Mouse (Mus musculus) myocyte (in vitro differentiated cells): ENCODE results near the gene Oser1. TPM values are rescaled to one million over a fixed set of nuclear protein-coding genes. Genes with fewer than 3 reads are reported as not detected.

Experiments
- H3K27me3 ChIP-seq: one replicate; pipeline ENCODE4 v1.6.1; 2011; ENCODE audit not compliant: control insufficient read depth, insufficient read depth, insufficient read length
- H3K36me3 ChIP-seq: one replicate; pipeline ENCODE4 v1.6.1; 2011; ENCODE audit not compliant: control insufficient read depth, insufficient read depth
- H3K4me2 ChIP-seq: one replicate; pipeline ENCODE4 v1.6.1; 2011; ENCODE audit warnings: low read depth, control low read depth
- H3K4me3 ChIP-seq: one replicate; pipeline ENCODE4 v1.5.1; 2011; ENCODE audit warnings: mild to moderate bottlenecking, control low read depth, moderate library complexity
- H3K79me2 ChIP-seq: one replicate; pipeline ENCODE4 v1.6.1; 2011; ENCODE audit not compliant: control insufficient read depth, insufficient read depth
- H3ac ChIP-seq: one replicate; pipeline ENCODE4 v1.6.1; 2011; ENCODE audit not compliant: control insufficient read depth, insufficient read length
- CEBPB ChIP-seq: IDR thresholded peaks from 2 replicates; pipeline ENCODE4 v1.6.1; 2011; ENCODE audit warnings: mild to moderate bottlenecking, moderate library complexity; ENCODE audit not compliant: poor library complexity, insufficient read depth, severe bottlenecking
- E2F4 ChIP-seq: IDR thresholded peaks from one replicate; pipeline ENCODE4 v1.6.1; 2011; ENCODE audit warnings: mild to moderate bottlenecking, control low read depth, moderate library complexity; ENCODE audit not compliant: insufficient read depth
- MAX ChIP-seq: IDR thresholded peaks from one replicate; pipeline ENCODE4 v1.6.1; 2011; ENCODE audit warnings: low read depth, mild to moderate bottlenecking, control low read depth
- MYOD1 ChIP-seq, 3 experiments: IDR thresholded peaks; one replicate each; pipeline ENCODE4 v1.6.1; 2011; ENCODE audit warnings: control low read depth in 2 of 3, low read depth in 2 of 3, mild to moderate bottlenecking in 2 of 3, moderate library complexity in 1 of 3; ENCODE audit not compliant: insufficient read length in 2 of 3, control insufficient read depth in 1 of 3
- MYOG ChIP-seq, 3 experiments: IDR thresholded peaks; one replicate each; pipeline ENCODE4 v1.6.1; 2011; ENCODE audit warnings: control low read depth in 2 of 3, low read depth in 2 of 3, mild to moderate bottlenecking in 2 of 3; ENCODE audit not compliant: insufficient read length in 2 of 3, control insufficient read depth in 1 of 3, insufficient read depth in 1 of 3
- POLR2A ChIP-seq: IDR thresholded peaks from one replicate; pipeline ENCODE4 v1.6.1; 2011; ENCODE audit warnings: low read depth, mild to moderate bottlenecking, control low read depth, moderate library complexity; ENCODE audit not compliant: insufficient read length
- POLR2AphosphoS2 ChIP-seq: IDR thresholded peaks from one replicate; pipeline ENCODE4 v1.6.1; 2011; ENCODE audit warnings: low read depth, control low read depth; ENCODE audit not compliant: insufficient read length
- REST ChIP-seq: IDR thresholded peaks from one replicate; pipeline ENCODE4 v1.6.1; 2011; ENCODE audit warnings: mild to moderate bottlenecking, control low read depth, moderate library complexity; ENCODE audit not compliant: insufficient read depth, insufficient read length
- SRF ChIP-seq: IDR thresholded peaks from one replicate; pipeline ENCODE4 v1.6.1; 2011; ENCODE audit warnings: low read depth; ENCODE audit not compliant: control insufficient read depth, insufficient read length
- TCF12 ChIP-seq: IDR thresholded peaks from one replicate; pipeline ENCODE4 v1.6.1; 2011; ENCODE audit warnings: mild to moderate bottlenecking, control low read depth; ENCODE audit not compliant: poor library complexity, insufficient read depth, severe bottlenecking
- TCF3 ChIP-seq: IDR thresholded peaks from one replicate; pipeline ENCODE4 v1.6.1; 2011; ENCODE audit warnings: low read depth, control low read depth; ENCODE audit not compliant: insufficient read length
- USF1 ChIP-seq: IDR thresholded peaks from one replicate; pipeline ENCODE4 v1.6.1; 2011; ENCODE audit warnings: low read depth, mild to moderate bottlenecking, control low read depth, moderate library complexity
- polyA plus RNA-seq: library from polyadenylated mRNA; unstranded; fragments of >200 nt; fragmentation: generic; extraction: Trizol; gene quantifications from one replicate; pipeline ENCODE4 v1.2.1, GENCODE M21; 2012; ENCODE audit warnings: missing spikeins

The Oser1 gene
- polyA plus RNA-seq, 1 experiment = 30.3 TPM

DNA sequence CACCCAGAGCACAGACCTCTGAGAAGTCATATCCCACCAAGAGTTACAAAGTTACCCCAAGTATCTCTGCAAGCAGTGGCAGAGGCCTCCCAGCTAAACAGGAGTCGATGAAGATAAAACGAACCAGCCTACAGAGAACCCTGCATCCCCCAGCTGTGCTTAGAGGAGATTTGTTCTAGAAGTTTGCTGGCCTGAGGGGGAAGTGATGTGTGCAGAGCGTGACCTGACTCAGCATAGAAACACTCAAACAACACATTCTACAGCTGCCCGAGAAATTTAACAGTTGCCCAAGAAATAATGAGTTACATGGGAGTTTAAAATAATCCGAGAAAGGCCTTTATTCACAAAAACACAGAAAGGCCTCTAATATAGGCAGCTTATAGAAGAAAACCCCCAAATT is 65.8 kb downstream of the Oser1 start:
- Histone ChIP-seq H3K79me2 (peaks cover 14% of the 10 kb centered on the region), H3ac (no peak overlapping the region), H3K36me3 (peaks cover 4% of the 10 kb centered on the region), H3K27me3 (no peaks in the 10 kb centered on the region), H3K4me3 (no peak overlapping the region), H3K4me2 (no peak overlapping the region)
- TF ChIP-seq TCF3 (no peak), REST (no peak), USF1 (no peak), TCF12 (no peak), MAX (no peak), MYOD1 (IDR thresholded peaks at IDR 0.05; ENCODE audit: control insufficient read depth in 1 of 3, insufficient read length in 2 of 3, low read depth in 2 of 3) (no peak), CEBPB (no peak), POLR2AphosphoS2 (no peak), POLR2A (no peak), E2F4 (no peak), SRF (no peak), MYOG (IDR thresholded peaks at IDR 0.05; ENCODE audit: control insufficient read depth in 1 of 3, insufficient read depth in 1 of 3, insufficient read length in 2 of 3, low read depth in 2 of 3) (no peak)

DNA sequence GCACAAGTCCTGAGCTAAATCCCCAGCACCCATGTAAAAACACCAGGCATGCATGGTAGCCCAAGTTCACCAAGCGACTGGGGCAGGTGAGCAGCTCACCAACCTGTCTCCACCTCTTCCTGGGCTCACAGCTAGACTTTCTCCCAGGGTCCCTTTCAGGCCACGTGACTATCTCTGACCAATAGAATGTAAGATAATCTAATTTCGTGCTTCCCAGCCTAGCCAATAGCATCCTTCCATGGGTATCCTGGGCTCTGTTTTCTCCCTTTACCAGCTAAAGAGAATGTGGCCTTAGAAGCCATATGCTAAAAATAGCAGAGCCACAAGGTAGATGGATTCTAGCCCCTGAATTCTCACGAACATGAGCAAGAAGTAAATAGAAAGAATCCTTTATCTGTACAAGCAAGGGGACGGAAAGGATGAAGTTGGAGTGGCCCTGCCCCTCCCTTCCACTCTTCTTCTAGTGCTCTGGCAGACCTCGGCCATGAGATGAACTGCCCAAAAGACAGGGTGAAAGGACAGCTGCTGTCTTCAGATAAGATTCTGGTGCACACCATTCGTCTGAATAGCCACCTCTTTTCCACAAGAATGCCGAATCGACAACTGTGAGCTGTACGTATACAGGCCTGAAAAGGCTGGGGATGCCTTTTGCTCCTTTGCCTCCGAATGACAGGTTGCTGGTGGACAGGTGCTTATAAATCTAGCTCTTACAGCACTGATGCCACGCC is 68.2 kb downstream of the Oser1 start:
- Histone ChIP-seq H3K27me3 (no peaks in the 10 kb centered on the region), H3K4me3 (no peak overlapping the region), H3K79me2 (peaks cover 16% of the 10 kb centered on the region), H3K36me3 (no peaks in the 10 kb centered on the region), H3K4me2 (peak overlapping the region; percentile 13), H3ac (no peak overlapping the region)
- TF ChIP-seq POLR2A (peak; percentile 32), MYOG (IDR thresholded peaks at IDR 0.05; ENCODE audit: control insufficient read depth in 1 of 3, insufficient read depth in 1 of 3, insufficient read length in 2 of 3, low read depth in 2 of 3) (peak; percentile 45 to 93 (median 66)), MYOD1 (IDR thresholded peaks at IDR 0.05; ENCODE audit: control insufficient read depth in 1 of 3, insufficient read length in 2 of 3, low read depth in 2 of 3) (peak; percentile 14 to 88 (median 82)), USF1 (no peak), SRF (peak; percentile 17), MAX (no peak), TCF3 (peak; percentile 15), TCF12 (peak; percentile 60)

Other genes starting within 250 kb of the Oser1 start
- gene Tox2, start 221.6 kb downstream of the Oser1 start, polyA plus RNA-seq = 0.05 TPM
- gene Jph2, start 26.7 kb downstream of the Oser1 start, polyA plus RNA-seq = 217 TPM
- gene Gdap1l1, start 13.8 kb upstream of the Oser1 start, polyA plus RNA-seq = 0.43 TPM
- 24.6 TPM for gene Fitm2, start 47.9 kb upstream of the Oser1 start, polyA plus RNA-seq
- 44.0 TPM for gene R3hdml, start 67.6 kb upstream of the Oser1 start, polyA plus RNA-seq
- gene Hnf4a, start 82.1 kb upstream of the Oser1 start, polyA plus RNA-seq = not detected
- 20.2 TPM for gene Ttpal, start 177.6 kb upstream of the Oser1 start, polyA plus RNA-seq
- 88.9 TPM for gene Serinc3, start 220.4 kb upstream of the Oser1 start, polyA plus RNA-seq
- 799 TPM for gene Pkig, start 233.7 kb upstream of the Oser1 start, polyA plus RNA-seq